Mouse (Mus musculus) limb, embryonic 15.5 days (tissue): ENCODE measurements around the gene Abhd11. TPM values are rescaled to one million over a fixed set of nuclear protein-coding genes. Genes with fewer than 3 reads are reported as not detected.
"Not testable (repeated sequence)": the region's sequence is repeated elsewhere in the genome, so short reads cannot be mapped to it uniquely, and the experiment has no call there.

ENCODE experiments used
- ATAC-seq: fragments of 200-750 bp; cut with Nextera tagmentation; 2 replicates; pipeline ENCODE4 v1.8.0; 2017; ENCODE audit warnings: low read depth, moderate TSS enrichment; ENCODE audit not compliant: insufficient number of reproducible peaks, low FRiP score, low TSS enrichment
- H3K27ac ChIP-seq: fragments of 300-500 bp; sonication (generic); 2 replicates; pipeline ENCODE4 v1.5.1; 2015; ENCODE audit warnings: moderate library complexity, mild to moderate bottlenecking, inconsistent platforms
- H3K27me3 ChIP-seq: fragments of 300-500 bp; sonication (generic); 2 replicates; pipeline ENCODE4 v1.6.1; 2015; ENCODE audit warnings: inconsistent platforms
- H3K36me3 ChIP-seq: fragments of 300-500 bp; sonication (generic); 2 replicates; pipeline ENCODE4 v1.6.1; 2015; ENCODE audit warnings: inconsistent platforms
- H3K4me1 ChIP-seq: fragments of 300-500 bp; sonication (generic); 2 replicates; pipeline ENCODE4 v1.6.1; 2015; ENCODE audit warnings: inconsistent platforms
- H3K4me2 ChIP-seq: fragments of 300-500 bp; sonication (generic); 2 replicates; pipeline ENCODE4 v1.6.1; 2015; ENCODE audit warnings: mild to moderate bottlenecking, inconsistent platforms
- H3K4me3 ChIP-seq: fragments of 300-500 bp; sonication (generic); 2 replicates; pipeline ENCODE4 v1.5.1; 2015; ENCODE audit warnings: mild to moderate bottlenecking, inconsistent platforms
- H3K9ac ChIP-seq: fragments of 300-500 bp; sonication (generic); 2 replicates; pipeline ENCODE4 v1.6.1; 2015; ENCODE audit warnings: inconsistent platforms
- H3K9me3 ChIP-seq: fragments of 300-500 bp; sonication (generic); 2 replicates; pipeline ENCODE4 v1.6.1; 2016; ENCODE audit warnings: inconsistent platforms
- WGBS: fragments of 180-500 bp; shearing (Covaris S2); methylation state at CpG from one replicate; pipeline ENCODE4 v1.1.7; 2015; 5-methylcytosine and 5-hydroxymethylcytosine counted together
- polyA plus RNA-seq: library from polyadenylated mRNA; unstranded; fragments of >200 nt; fragmentation: Nextera tagmentation; extraction: Ambion mirVana; gene quantifications from 2 replicates; pipeline ENCODE4 v1.2.1, GENCODE M21; 2015

Gene Abhd11
- polyA plus RNA-seq, 1 experiment from 2014 or later = 66.1 TPM

GRCm38 (mm10) chr5:135035608-135036359 lies 26.8 kb downstream of the Abhd11 start:
- H3K27me3 ChIP-seq = no peaks in the 10 kb centered on the region
- H3K9me3 ChIP-seq = no peaks in the 10 kb centered on the region
- no peak overlapping the region for H3K27ac ChIP-seq
- 68% methylated on average over 18 of the region's 18 CpGs for WGBS
- H3K4me3 ChIP-seq = no peak overlapping the region
- H3K9ac ChIP-seq = no peak overlapping the region
- H3K4me1 ChIP-seq = peaks cover 6% of the 10 kb centered on the region; the same call in 1 of the 2 replicates
- H3K36me3 ChIP-seq = peaks cover 20% of the 10 kb centered on the region; the same call in 1 of the 2 replicates
- no peak for ATAC-seq
- H3K4me2 ChIP-seq = no peak overlapping the region

DNA sequence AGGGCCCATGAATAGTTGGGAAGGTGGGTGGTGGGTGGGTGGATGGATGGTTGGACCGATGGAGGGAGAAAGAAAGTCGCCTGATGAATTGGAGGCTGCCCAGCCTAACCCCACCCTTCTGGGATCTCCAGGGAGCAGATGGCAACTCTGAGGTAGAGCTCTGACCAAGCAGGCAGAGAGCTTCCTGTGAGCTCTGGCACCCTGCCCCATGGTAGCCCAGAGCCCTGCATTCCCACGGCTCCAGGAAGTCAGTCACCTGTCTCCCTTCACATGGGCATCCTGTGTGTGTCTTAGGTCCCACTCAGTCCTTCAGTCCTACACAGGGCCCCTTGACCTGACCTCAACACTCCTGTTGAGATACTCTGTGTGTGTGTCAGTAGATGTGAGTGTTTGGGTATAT lies 29.0 kb downstream of the Abhd11 start:
- Histone ChIP-seq H3K27me3 (no peaks in the 10 kb centered on the region), H3K36me3 (peaks cover 20% of the 10 kb centered on the region; the same call in 1 of the 2 replicates), H3K27ac (no peak overlapping the region), H3K4me1 (peaks cover 8% of the 10 kb centered on the region), H3K4me2 (no peak overlapping the region), H3K9ac (no peak overlapping the region), H3K4me3 (no peak overlapping the region), H3K9me3 (no peaks in the 10 kb centered on the region)
- no peak for ATAC-seq
- WGBS = 88% methylated on average over 3 of the region's 3 CpGs

GRCm38 (mm10) chr5:135039541-135039940 lies 30.6 kb downstream of the Abhd11 start:
- no peaks in the 10 kb centered on the region for H3K27me3 ChIP-seq
- peaks cover 8% of the 10 kb centered on the region for H3K4me1 ChIP-seq
- H3K36me3 ChIP-seq = peaks cover 25% of the 10 kb centered on the region
- 87% methylated on average over 9 of the region's 9 CpGs for WGBS
- H3K4me3 ChIP-seq = no peak overlapping the region
- ATAC-seq = no peak
- no peak overlapping the region for H3K4me2 ChIP-seq
- no peak overlapping the region for H3K9ac ChIP-seq
- H3K9me3 ChIP-seq = no peaks in the 10 kb centered on the region; the same call in 1 of the 2 replicates
- no peak overlapping the region for H3K27ac ChIP-seq

DNA sequence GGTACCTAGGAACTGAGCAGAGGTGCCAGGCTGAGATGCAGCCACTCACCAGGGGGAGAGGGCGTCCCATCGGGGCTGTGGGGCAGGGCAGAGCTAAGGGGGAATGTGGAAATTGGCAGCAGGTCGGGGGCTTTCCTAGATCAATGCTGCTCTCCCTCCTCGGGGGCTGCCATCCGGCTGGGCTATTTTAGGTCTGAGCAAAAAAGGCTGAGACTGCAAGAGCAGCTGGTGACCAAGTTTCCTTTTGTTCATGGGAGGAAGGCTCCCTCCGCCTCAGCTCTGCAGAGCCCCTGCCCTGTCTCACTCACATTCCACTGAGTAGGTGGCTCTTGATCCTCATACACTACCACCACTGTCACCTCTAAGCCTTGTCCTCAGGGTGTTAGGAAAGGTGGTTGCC lies 31.1 kb downstream of the Abhd11 start:
- Histone ChIP-seq H3K4me3 (no peak overlapping the region), H3K9me3 (no peaks in the 10 kb centered on the region; the same call in 1 of the 2 replicates), H3K9ac (no peak overlapping the region), H3K4me2 (no peak overlapping the region), H3K36me3 (peaks cover 30% of the 10 kb centered on the region), H3K4me1 (peaks cover 8% of the 10 kb centered on the region), H3K27me3 (no peaks in the 10 kb centered on the region), H3K27ac (no peak overlapping the region)
- 64% methylated on average over 6 of the region's 6 CpGs for WGBS
- no peak for ATAC-seq

DNA sequence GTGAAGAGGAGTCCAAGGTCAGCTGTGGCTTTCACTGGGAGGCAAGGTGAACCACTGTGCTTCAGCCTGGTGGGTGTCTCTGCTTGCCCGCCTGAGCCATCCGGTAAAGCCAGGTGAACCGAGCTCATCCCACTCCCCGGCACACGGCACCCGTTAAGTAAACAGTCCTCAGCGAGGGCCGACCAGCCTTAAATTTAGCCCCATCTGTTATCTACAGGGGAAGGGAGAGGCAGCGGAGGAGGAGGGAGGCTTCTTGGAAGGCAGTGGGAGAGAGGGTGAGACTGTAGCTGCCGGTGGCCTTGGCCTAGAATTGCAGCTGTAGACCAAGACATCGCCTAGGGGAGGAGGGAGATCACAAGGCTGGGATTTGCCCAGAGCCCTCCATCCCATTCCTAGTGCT lies 31.8 kb downstream of the Abhd11 start:
- Histone ChIP-seq H3K27ac (no peak overlapping the region), H3K36me3 (peaks cover 37% of the 10 kb centered on the region), H3K4me2 (no peak overlapping the region)

GRCm38 (mm10) chr5:135042105-135042788 lies 33.3 kb downstream of the Abhd11 start:
- H3K36me3 ChIP-seq = peaks cover 45% of the 10 kb centered on the region
- no peaks in the 10 kb centered on the region; the same call in 1 of the 2 replicates for H3K9me3 ChIP-seq
- no peak overlapping the region for H3K27ac ChIP-seq
- peaks cover 2% of the 10 kb centered on the region; the same call in 1 of the 2 replicates for H3K4me1 ChIP-seq
- ATAC-seq = peak; percentile 22; the same call in 1 of the 2 replicates
- H3K27me3 ChIP-seq = no peaks in the 10 kb centered on the region
- 35% methylated on average over 21 of the region's 21 CpGs for WGBS
- no peak overlapping the region for H3K4me3 ChIP-seq
- H3K4me2 ChIP-seq = no peak overlapping the region
- H3K9ac ChIP-seq = no peak overlapping the region

More for the DNA sequence above, 31.8 kb downstream of the Abhd11 start:
- H3K4me1 ChIP-seq = peaks cover 3% of the 10 kb centered on the region
- ATAC-seq = no peak
- no peak overlapping the region for H3K9ac ChIP-seq
- no peak overlapping the region for H3K4me3 ChIP-seq
- no peaks in the 10 kb centered on the region; the same call in 1 of the 2 replicates for H3K9me3 ChIP-seq
- WGBS = 74% methylated on average over 11 of the region's 11 CpGs
- H3K27me3 ChIP-seq = no peaks in the 10 kb centered on the region

DNA sequence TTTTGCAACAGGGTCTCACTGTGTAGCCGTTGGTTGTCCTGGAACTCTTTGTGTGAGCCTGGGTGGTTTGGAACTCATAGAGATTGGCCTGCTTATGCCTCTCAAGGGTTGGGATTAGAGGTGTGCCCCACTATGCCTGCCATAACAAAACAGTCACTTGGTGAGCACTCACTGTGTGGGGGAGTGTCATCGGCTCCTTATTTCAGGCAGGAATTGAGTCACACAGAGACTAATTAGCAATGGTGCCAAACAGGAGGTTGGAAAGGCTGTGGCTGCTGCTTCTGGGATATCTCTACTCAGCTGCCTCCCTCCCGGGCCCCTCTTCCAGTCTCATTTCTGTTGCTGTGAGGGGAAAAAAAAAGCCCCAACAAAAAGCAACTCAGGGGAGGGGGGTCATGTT lies 35.6 kb downstream of the Abhd11 start:
- Histone ChIP-seq H3K4me3 (no peak overlapping the region), H3K27me3 (no peaks in the 10 kb centered on the region), H3K36me3 (peaks cover 48% of the 10 kb centered on the region), H3K9me3 (no peaks in the 10 kb centered on the region; the same call in 1 of the 2 replicates), H3K9ac (no peak overlapping the region), H3K27ac (no peak overlapping the region), H3K4me2 (no peak overlapping the region), H3K4me1 (peaks cover 2% of the 10 kb centered on the region; the same call in 1 of the 2 replicates)
- 87% methylated on average over 3 of the region's 3 CpGs for WGBS
- no peak for ATAC-seq

- Histone ChIP-seq H3K27me3 (no peaks in the 10 kb centered on the region), H3K4me3 (no peak overlapping the region), H3K27ac (no peak overlapping the region), H3K4me1 (no peaks in the 10 kb centered on the region), H3K9me3 (no peaks in the 10 kb centered on the region; the same call in 1 of the 2 replicates), H3K9ac (no peak overlapping the region), H3K36me3 (peaks cover 74% of the 10 kb centered on the region), H3K4me2 (no peak overlapping the region)
- no peak for ATAC-seq
- 92% methylated on average over 5 of the region's 5 CpGs for WGBS
Measured at GRCm38 (mm10) chr5:135048539-135048938, 39.6 kb downstream of the Abhd11 start.

- H3K27me3 ChIP-seq, H3K4me3 ChIP-seq, ATAC-seq, H3K9ac ChIP-seq, H3K9me3 ChIP-seq, H3K27ac ChIP-seq, H3K4me1 ChIP-seq, H3K4me2 ChIP-seq: not testable (repeated sequence)
- 85% methylated on average over 5 of the region's 6 CpGs for WGBS
- H3K36me3 ChIP-seq = peaks cover 78% of the 10 kb centered on the region
Measured at GRCm38 (mm10) chr5:135049268-135049667, 40.3 kb downstream of the Abhd11 start.

- 92% methylated on average over 12 of the region's 12 CpGs for WGBS
- peaks cover 79% of the 10 kb centered on the region for H3K36me3 ChIP-seq
- H3K9ac ChIP-seq = no peak overlapping the region
- ATAC-seq = no peak
- H3K9me3 ChIP-seq = no peaks in the 10 kb centered on the region
- H3K4me1 ChIP-seq = no peaks in the 10 kb centered on the region
- H3K4me3 ChIP-seq = no peak overlapping the region
- no peaks in the 10 kb centered on the region for H3K27me3 ChIP-seq
- no peak overlapping the region for H3K4me2 ChIP-seq
- no peak overlapping the region for H3K27ac ChIP-seq
Measured at GRCm38 (mm10) chr5:135053356-135053755, 44.4 kb downstream of the Abhd11 start.
